Mouse (Mus musculus): Measurements from ENCODE around the gene Xpo5.

The Xpo5 gene

DNA sequence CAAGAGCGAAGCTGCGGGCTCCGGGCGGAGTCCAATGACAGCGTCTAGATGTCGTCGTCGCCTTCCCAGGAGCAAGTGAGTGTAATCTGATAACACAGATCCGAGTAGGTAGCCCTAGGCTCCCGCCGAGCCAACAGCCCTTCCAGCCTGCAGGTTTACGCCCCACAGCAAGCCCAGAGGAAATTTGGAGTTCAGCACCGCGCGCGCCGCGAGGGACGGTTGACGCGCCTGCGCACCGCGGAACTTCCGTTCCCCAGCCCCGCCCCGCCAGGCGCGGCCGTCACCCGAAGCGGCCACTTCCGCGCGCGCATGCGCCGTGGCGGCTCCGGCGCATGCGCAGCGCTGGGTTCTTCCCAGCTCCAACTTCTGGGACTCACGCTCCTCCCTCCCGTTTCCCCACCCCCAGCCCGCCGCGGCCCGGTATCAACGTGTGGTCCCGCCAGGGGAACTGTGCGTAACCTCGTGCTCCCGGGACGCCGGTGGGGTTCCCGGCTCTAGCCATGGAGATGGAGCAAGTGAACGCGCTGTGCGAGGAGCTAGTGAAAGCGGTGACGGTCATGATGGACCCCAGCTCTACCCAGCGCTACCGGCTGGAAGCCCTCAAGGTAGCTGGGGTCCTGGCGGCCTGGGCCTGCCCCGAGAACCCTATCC is at the start of gene Xpo5, which contains the start of gene Polh:
Xpo5 (plus strand) TSS at position 362 of the 651 bp plus-strand sequence.
Polh (minus strand) TSS at position 225 of the 651 bp plus-strand sequence.
- DNase-seq (ENCODE audit: low spot score) = peak; percentile 65

DNA sequence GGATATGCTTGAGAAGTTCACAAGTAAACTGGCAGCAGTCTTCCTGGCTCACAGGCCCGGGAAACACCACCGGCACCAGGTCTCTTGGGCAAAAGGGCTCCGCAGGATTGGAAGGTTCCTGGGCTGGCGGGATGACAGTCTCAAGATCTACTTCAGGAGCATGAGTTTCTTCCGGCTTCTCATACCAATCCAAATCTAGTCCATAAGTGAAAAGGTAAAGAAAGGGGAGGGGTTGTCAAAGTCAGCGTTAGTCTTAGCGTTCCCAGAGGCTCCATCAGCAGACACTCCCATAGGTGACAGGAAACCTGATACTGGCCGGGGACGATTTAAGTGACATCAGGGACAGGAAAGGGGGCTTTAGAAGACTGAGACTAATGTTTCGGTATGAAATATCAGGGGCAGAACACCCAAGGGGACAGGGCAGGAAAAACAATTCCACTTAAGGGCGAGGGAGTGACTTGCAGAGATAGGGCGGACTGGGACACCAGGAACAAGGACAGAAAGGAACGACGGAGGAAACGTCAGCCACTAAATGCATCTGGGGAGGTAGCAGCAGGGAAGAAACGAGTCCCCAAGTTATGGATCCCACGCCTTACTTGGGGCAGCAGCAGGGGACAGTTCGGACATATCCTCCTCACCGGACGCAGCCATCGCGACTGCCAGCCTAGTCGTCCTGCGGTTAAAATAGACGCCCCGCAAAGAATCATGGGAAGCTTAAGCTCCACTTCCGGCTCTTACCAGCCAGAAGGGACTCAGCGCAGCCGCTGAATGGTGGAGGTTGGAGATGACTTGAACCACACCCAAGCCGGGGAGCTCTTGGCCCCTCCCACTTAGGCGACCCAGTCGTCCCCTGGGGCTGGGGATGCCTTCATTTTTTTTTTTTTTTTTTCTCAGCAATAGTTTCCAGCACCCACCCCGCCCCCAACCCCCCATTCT is 49.5 kb upstream of the Xpo5 start, which contains the start of gene Mad2l1bp:
Mad2l1bp (minus strand) TSS at position 707 of the 936 bp plus-strand sequence.
- peak; percentile 43 for DNase-seq (ENCODE audit: low spot score)

DNA sequence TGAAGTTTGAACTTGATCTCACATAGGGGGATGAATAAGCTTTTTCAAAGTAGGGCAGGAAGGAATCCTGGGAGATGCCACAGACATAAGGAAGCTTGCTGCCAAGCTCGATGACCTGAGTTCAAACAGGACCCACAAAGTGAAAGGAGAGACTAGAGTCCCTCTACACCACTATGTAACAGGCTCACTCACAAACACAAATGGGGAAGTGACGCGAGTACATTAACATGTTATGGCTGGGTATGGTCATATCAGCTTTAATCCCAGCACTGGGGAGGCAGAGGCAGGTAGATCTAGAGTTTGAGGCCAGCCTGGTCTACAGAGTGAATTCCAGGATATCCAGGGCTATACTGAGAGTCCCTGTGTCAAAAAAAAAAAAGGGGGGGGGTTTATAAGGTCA is 48.2 kb upstream of the Xpo5 start:
- DNase-seq (ENCODE audit: low spot score) = no peak

DNA sequence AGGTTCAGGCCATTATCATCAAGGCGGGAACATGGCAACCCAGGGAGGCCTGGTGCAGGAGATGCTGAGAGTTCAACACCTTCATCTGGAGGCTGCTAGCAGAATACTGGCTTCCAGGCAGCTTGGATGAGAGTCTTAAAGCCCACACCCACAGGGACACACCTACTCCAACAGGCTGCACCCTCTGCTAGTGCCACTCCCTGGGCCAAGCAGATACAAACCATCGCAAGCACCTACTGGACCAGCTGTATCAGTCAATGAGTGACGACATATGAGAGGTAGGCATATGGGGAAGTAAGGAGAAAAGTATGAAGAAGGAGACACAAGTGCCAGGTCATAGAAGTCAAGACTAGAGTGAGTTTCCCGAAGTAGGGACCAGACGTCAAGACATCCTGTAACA is 45.9 kb upstream of the Xpo5 start:
- no peak for DNase-seq (ENCODE audit: low spot score)

DNA sequence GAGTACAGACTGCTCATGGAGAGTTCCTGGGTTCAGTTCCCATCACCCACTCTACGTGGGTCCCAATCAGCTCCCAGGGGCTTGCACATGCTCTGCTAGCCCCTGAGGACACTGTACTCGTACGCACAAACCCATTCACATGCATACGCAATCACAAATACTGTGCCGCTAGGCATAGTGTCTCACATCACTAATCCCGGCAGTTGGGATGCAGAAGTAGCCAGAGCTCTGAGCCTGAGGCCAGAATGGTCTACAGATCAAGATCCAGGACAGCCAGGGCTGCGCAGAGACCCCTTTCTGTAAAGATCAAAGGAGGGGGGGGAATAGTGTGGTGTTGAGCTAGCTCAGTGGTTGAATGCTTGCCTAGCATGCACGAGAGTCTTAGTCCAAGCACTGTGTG is 45.5 kb upstream of the Xpo5 start:
- no peak for DNase-seq (ENCODE audit: low spot score)

DNA sequence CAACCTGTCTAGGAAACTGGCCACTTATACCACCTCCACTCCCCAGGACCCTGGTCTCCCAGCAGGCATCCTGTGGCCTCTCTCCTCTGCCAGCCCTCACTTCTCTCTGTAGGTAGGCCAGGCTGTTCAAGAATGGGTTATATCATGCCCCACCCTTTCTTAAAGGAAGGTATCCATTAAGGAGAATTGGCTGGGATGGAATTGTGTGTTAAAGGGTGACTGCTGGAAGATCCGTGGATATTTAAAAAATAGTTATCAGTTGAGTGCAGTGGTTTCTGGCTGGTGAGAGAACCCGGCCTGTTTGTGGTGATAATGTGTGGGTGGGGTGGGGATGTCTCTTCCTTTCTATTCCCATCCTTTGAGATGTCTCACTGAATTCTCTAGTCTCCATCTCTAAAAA is 43.3 kb upstream of the Xpo5 start:
- no peak for DNase-seq (ENCODE audit: low spot score)

DNA sequence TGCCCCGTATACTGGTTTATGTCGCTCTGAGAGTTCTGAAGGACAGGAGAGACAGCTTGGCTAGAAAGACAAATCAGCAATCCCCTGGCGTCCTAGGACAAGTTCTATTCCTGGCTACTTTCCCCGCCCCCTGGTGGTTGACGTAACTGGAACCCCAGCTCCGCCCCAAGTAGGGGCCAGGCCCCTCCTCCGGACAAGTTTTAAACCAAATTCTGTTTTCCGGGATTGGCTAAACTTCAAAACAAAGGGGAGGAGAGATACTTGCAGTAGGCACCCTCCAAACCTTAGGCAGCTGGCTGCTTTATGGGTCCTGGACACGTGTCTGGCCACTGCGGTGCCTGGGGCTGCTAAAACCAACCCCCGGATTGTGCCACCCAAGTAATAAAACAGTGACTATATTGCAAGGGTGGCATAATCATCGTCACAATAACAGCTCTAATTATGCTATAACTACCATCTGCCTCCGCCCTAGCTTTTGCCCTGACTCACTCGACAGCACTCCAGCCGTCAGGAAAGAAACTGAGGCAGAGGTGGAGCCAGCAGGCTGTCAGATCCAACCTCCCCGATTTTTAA is 42.4 kb upstream of the Xpo5 start:
- DNase-seq (ENCODE audit: low spot score) = peak; percentile 69

DNA sequence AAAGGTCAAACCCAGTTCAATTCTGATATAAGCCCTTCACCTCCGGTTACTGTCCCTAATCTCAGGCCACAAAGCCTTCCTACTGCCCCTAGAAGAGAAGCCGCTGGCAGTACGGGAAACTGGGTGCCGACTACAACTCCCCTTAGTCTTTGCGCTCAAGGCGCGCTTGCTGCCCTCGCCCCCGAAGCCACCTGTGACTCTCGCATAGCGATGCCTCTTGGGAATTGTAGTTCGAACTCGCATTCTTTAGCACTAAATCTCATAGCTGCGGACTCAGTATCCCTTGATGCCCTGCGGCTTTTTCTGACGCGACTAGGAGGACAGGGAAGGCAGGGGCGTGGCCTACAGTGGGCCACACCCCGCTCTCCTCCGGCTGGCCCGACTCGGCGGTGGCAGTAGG is 41.9 kb upstream of the Xpo5 start, which contains the start of gene Gtpbp2:
Gtpbp2 (plus strand) TSS at position 347 of the 400 bp plus-strand sequence.
- peak; percentile 65 for DNase-seq (ENCODE audit: low spot score)

DNA sequence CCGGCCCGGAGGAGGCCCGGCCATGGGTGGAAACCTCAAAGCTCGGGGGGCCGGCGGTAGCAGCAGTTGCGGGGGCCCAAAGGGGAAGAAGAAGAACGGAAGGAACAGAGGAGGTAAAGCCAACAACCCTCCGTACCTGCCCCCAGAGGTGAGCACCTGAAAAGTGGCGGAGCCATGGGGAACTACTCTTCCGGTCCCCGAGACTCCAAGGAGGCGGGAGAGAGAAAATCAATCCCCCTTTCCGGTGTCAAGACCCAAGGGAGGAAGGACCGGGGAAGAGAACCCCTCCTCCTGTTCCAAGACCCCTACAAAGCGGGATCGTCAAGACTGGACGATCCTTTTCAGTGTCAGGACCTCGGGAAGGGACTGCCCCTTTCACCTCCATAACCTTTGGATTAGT is 41.4 kb upstream of the Xpo5 start:
- no peak for DNase-seq (ENCODE audit: low spot score)

DNA sequence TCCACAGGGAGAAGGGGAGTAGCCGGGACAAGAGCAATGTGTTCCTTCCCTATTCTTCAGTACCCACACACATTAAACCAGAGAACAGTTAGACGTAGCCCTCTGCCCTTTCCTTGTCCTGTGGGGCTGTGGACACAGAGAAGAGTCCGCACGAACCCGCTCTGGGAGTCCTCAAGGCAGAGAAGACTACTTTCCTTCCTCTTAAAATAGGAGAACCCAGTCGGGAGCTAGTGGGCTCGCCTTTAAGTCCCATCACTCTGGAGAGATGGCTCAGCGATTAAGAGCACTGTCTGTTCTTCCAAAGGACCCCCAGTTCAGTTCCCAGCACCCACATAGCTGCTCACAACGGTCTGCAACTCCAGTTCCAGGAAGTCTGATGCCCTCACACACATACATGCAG is 40.9 kb upstream of the Xpo5 start:
- DNase-seq (ENCODE audit: low spot score) = no peak

DNA sequence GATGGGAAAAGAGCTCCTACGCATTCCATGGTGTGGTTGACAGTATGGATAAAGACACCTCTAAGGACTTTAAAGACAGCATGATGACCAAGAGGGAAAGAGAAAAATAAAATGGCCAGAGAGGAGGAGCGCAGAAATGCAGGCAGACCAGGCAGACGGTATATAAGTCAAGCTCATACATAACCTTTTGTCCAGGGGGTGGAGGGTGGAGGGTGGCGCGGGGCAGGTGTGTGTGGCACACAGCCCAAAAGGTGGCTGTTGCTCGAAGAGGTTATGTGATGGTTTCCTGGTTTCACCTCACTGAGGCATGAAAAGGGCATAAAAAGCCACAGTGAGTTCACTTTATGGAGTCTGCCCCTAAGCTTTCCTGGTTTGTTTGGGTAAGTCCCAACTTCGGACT is 40.0 kb upstream of the Xpo5 start:
- no peak for DNase-seq (ENCODE audit: low spot score)

DNA sequence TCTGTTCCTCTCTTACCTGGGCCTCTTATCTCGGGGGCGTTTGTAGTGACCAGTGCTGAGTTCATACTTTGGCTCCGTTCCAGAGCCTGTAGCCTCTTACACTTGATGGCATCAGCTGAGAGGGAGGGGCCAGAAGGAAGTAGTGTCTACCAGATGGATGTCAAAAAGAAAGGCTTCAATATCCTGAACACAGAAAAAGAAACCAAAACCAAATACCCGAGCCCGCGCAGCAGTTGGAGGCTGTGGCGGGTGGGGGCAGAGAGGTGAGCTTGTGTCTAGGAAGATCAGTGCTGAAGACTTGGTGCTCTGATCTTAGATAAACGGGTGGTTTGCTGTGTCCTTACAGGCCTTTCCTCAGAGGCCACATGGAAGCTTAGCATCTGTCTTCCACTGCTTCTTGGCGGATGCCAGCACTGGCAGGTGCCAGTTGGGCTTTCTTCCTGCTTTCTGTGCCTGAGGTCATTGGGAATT is 39.6 kb upstream of the Xpo5 start:
- no peak for DNase-seq (ENCODE audit: low spot score)

DNA sequence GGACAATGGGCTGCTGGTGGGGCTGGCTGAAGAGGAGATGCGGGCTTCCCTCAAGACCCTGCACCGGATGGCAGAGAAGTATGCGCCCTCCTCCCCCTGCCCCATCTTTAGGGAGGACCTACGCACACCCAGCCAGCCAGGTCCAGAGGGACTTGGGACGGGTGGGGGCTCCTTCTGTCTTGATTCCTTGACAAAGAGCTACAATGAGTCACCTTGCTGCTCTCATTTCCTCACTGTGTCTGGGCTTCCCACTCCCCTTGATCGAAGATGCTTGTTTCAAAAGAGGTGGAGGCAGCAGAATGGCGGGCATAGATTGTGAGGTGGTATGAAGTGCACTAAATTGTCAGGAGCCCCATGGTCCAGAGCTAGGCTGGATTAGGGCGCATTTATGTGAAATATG is 38.3 kb upstream of the Xpo5 start:
- DNase-seq (ENCODE audit: low spot score) = no peak

DNA sequence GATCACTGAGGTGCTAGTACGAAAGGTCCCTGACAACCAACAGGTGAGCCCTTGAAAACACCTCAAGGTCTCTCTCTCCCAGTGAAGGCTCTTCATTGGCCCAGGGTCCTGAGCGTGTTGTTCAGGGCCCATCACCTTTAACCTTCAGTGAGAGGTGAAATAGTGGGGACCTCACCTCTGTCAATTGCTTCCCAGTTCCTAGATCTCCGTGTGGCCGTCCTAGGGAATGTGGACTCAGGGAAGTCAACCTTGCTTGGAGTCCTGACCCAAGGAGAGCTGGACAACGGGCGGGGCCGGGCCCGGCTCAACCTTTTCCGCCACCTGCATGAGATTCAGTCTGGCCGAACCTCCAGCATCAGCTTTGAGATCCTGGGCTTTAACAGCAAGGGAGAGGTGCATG is 37.8 kb upstream of the Xpo5 start:
- no peak for DNase-seq (ENCODE audit: low spot score)

DNA sequence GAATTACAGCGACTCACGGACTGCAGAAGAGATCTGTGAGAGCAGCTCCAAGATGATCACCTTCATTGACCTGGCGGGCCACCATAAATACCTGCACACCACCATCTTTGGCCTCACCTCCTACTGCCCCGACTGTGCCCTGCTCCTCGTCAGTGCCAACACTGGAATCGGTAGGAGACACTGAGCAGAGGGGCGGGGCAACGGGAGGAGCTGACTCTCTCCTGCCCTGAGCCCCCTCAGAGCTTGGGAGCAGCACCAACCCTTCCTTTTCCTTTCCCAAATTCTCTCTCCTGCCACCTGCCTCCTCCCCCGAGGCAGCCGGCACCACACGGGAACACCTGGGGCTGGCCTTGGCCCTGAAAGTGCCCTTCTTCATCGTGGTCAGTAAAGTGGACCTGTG is 37.1 kb upstream of the Xpo5 start:
- DNase-seq (ENCODE audit: low spot score) = no peak

DNA sequence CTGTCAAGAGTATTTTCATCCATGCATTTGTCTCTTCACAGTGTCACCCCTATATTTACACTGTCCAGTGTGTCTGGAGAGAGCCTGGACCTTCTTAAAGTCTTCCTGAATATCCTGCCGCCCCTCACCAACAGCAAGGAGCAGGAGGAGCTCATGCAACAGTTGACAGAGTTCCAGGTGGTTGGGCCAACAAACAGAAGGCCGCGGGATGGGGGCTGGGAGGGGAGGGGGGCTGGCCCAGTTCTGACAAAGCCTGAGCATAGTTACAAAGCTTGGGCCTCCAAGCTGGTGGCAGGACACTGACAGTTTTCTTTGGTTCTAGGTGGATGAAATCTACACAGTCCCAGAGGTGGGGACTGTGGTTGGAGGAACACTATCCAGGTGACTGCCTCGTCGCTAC is 36.3 kb upstream of the Xpo5 start:
- DNase-seq (ENCODE audit: low spot score) = no peak

DNA sequence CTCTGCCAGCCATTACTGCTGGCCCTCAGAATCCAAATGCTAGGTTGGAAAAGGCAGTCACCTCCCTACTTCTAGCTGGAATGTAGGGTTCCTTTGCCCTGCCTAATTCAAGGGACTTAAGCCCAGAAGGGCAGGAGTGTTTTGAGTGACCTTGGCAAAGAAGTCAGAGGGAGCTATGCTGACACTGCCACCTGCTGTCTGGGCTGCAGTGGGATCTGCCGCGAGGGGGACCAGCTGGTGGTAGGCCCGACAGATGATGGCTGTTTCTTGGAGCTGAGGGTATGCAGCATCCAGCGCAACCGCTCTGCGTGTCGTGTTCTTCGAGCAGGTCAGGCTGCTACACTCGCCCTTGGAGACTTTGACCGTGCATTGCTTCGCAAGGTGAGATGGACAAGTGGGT is 35.6 kb upstream of the Xpo5 start:
- no peak for DNase-seq (ENCODE audit: low spot score)

DNA sequence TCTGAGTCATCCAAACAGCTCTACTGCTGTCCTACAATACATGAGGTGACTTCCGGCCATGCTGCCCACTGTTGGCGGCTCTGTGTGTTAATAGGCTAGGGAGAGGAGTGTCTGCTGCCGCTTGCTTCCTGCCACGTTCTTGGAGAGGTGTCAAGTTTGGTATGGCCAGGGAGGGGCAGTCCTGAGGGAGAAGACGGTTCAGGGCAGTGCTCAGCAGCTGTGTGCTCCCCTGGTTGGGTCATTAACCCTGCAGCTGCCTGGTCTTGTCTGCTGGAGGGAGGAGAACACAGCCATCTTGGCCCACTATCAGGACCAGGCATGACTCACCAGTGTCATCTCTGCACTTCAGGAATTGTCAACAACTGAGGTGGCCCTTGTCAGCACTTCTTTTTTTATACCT is 34.3 kb upstream of the Xpo5 start:
- no peak for DNase-seq (ENCODE audit: low spot score)

DNA sequence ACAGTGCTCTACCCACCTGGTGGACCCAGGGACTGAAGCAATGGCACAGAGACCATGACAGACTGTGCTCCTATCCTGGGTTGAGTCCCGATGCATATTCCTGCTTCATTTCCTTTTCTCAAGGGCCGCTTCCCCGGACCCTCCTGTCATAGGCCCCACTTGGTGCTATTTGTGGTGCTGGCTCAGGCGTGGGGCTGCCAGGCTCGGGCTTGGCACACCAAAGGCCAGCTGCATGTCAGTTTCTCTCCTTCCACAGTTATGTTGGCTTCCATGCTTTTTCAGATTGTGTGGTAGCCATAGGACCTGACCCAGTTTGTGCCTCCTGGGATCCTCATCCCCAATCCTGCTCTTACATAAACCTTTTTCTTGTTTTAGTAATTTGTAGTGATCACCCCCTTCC is 33.8 kb upstream of the Xpo5 start:
- no peak for DNase-seq (ENCODE audit: low spot score)

DNA sequence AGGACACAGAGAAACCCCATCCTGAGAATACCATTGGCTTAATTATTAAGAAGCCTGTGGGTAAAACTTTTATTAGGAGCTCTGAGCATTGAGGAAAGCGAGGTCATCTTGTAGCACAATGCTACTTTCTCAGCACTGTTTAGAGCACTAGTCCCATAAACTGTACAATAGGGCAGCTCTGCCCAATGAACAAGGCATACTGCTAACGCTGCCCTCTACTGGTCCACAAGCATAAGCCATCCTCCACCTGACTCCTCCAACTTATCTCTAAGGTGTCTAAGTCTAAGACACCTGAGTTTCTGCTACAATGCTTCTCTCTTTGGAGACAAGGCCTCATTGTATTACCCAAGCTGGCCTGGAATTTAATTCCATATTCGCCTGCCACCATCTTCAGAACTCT is 32.0 kb upstream of the Xpo5 start:
- DNase-seq (ENCODE audit: low spot score) = no peak

DNA sequence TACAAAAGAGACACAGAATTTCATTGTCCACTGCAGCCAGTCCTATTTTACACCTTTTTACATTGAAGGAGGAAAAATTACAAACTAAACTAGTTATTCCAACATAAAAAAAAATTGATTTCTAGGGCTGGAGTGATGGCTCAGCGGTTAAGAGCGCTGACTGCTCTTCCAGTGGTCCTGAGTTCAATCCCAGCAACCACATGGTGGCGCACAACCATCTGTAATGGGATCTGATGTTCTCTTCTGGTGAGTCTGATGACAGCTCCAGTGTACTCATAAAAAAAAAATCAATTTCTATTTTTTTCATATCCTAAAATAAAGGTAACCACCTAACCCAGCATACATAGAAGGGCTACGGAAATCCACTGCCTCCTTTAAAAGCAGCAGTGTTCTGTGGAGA is 20.3 kb upstream of the Xpo5 start:
- DNase-seq (ENCODE audit: low spot score) = no peak

DNA sequence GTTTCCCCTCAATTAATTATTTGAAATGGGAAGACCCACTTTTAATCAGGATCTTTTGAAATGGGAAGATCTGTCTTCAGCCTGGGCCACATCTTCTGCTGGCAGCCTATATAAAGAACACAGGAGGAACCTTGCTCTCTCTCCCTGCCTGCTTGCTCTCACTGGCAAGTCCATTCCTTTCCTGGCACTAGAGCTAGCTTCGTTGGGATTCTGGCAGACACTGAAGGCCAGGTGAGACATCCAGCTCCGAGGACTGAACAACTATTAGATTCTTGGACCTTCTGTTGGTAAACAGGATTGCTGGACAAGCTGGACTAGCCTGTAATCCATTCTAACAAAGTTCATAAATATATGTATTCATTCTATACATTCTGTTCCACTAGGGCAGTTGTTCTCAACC is 13.8 kb upstream of the Xpo5 start:
- DNase-seq (ENCODE audit: low spot score) = no peak

DNA sequence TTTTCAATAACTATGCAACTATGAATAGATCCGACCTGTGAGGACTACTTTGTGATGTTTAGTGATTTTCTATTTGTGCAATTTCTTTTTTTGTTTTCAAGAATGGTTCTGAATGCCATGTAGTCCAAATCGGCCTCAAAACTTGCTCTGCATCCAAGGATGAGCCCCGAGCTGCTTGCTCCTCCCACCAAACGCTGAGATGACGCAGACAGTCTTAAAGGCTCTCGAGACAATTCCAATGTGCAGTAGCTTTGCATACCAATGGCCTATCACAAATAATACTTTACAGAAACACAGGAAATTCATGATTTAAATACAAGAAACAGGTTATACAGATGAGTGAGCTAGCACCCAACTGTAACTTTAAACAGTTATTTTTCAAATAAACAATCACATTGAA is 1.4 kb upstream of the Xpo5 start:
- DNase-seq (ENCODE audit: low spot score) = no peak

Measured in urinary bladder, postnatal 10 days (tissue).